Mouse (Mus musculus) CH12.LX (cell line): ENCODE data around the gene Dip2b. TPM values are rescaled to one million over a fixed set of nuclear protein-coding genes. Genes with fewer than 3 reads are reported as not detected.
A peak's percentile ranks its signal among the peaks of the same experiment; 100 is the strongest.

Experiments
- DNase-seq: peaks from one replicate; pipeline ENCODE4 v3.0.0-alpha.2; 2013; ENCODE audit errors: extremely low read depth
- H3K27ac ChIP-seq: 2 replicates; pipeline ENCODE4 v1.5.1; 2012; ENCODE audit warnings: low read depth, mild to moderate bottlenecking, control low read depth, moderate library complexity; ENCODE audit not compliant: insufficient read depth
- H3K27me3 ChIP-seq: replicated peaks from 2 replicates; pipeline ENCODE3; 2012; ENCODE audit warnings: inconsistent platforms
- H3K36me3 ChIP-seq, 2 experiments: replicated peaks in 1 of 2; 2 replicates each; pipeline versions ENCODE3 to v1.6.1; 2012; ENCODE audit warnings: inconsistent platforms in 1 of 2, low read length in 1 of 2, mild to moderate bottlenecking in 1 of 2, mixed read lengths in 1 of 2, moderate library complexity in 1 of 2; ENCODE audit not compliant: control insufficient read depth in 1 of 2, insufficient read depth in 1 of 2
- H3K4me1 ChIP-seq, 2 experiments: 2 replicates each; pipeline ENCODE4 v1.6.1; 2012; ENCODE audit warnings: inconsistent platforms in 1 of 2, moderate library complexity in 1 of 2; ENCODE audit not compliant: insufficient read depth in 2 of 2, control insufficient read depth in 1 of 2
- H3K4me2 ChIP-seq: 2 replicates; pipeline ENCODE4 v1.6.1; 2012; ENCODE audit warnings: low read depth, mild to moderate bottlenecking, control low read depth; ENCODE audit not compliant: poor library complexity, insufficient read depth, severe bottlenecking
- H3K4me3 ChIP-seq, 3 experiments: fragments of 150-350 bp in 1 of 3; sonication (generic) in 1 of 3; replicated peaks in 1 of 3; 2 replicates each; pipeline versions ENCODE3 to v1.5.1; 2011 to 2012; ENCODE audit warnings: low read depth in 2 of 3, low read length in 2 of 3, mild to moderate bottlenecking in 2 of 3, moderate library complexity in 2 of 3, control low read depth in 1 of 3, improper control_type of control experiment in 1 of 3, inconsistent platforms in 1 of 3, mixed read lengths in 1 of 3; ENCODE audit not compliant: poor library complexity in 1 of 3
- H3K79me2 ChIP-seq: replicated peaks from 2 replicates; pipeline ENCODE4 v1.6.1; 2012; ENCODE audit warnings: mild to moderate bottlenecking, moderate library complexity; ENCODE audit not compliant: control insufficient read depth, poor library complexity, insufficient read depth, severe bottlenecking; ENCODE audit errors: extremely low read depth
- H3K9ac ChIP-seq: 2 replicates; pipeline ENCODE4 v1.6.1; 2012; ENCODE audit warnings: low read depth, mild to moderate bottlenecking, control low read depth, moderate library complexity; ENCODE audit not compliant: insufficient read depth
- H3K9me3 ChIP-seq: replicated peaks from 2 replicates; pipeline ENCODE3; 2012; ENCODE audit warnings: low read length, inconsistent platforms, mixed read lengths
- BHLHE40 ChIP-seq: IDR thresholded peaks from 2 replicates; pipeline ENCODE4 v1.6.1; 2011; ENCODE audit warnings: mild to moderate bottlenecking, low read depth, low read length, improper control_type of control experiment
- CHD1 ChIP-seq: IDR thresholded peaks from 2 replicates; pipeline ENCODE4 v1.6.1; 2012; ENCODE audit warnings: low read depth, low read length, improper control_type of control experiment, inconsistent platforms
- CHD2 ChIP-seq: IDR thresholded peaks from 2 replicates; pipeline ENCODE4 v1.6.1; 2011; ENCODE audit warnings: low read length, improper control_type of control experiment
- CTCF ChIP-seq, 2 experiments: IDR thresholded peaks in 1 of 2; conservative IDR thresholded peaks in 1 of 2; 2 replicates each; pipeline ENCODE4 v1.5.1; 2011 to 2012; ENCODE audit warnings: low read depth in 2 of 2, low read length in 2 of 2, improper control_type of control experiment in 1 of 2, inconsistent platforms in 1 of 2, mild to moderate bottlenecking in 1 of 2, moderate library complexity in 1 of 2
- ELF1 ChIP-seq: IDR thresholded peaks from 2 replicates; pipeline ENCODE4 v1.6.1; 2014; ENCODE audit warnings: low read depth, mild to moderate bottlenecking, inconsistent platforms, low read length, improper control_type of control experiment
- EP300 ChIP-seq: IDR thresholded peaks from 2 replicates; pipeline ENCODE4 v1.6.1; 2011; ENCODE audit warnings: low read length, improper control_type of control experiment
- ETS1 ChIP-seq: conservative IDR thresholded peaks from 2 replicates; pipeline ENCODE4 v1.6.1; 2012; ENCODE audit warnings: low read depth, mild to moderate bottlenecking, inconsistent platforms, low read length, improper control_type of control experiment, moderate library complexity
- IRF4 ChIP-seq: IDR thresholded peaks from 2 replicates; pipeline ENCODE4 v1.6.1; 2014; ENCODE audit warnings: low read depth, mild to moderate bottlenecking, inconsistent platforms, low read length, improper control_type of control experiment
- JUN ChIP-seq: IDR thresholded peaks from 2 replicates; pipeline ENCODE4 v1.6.1; 2011; ENCODE audit warnings: low read depth, mild to moderate bottlenecking, low read length, improper control_type of control experiment, moderate library complexity; ENCODE audit not compliant: insufficient read depth
- MAFK ChIP-seq: IDR thresholded peaks from 2 replicates; pipeline ENCODE4 v1.6.1; 2011; ENCODE audit warnings: low read length, improper control_type of control experiment; ENCODE audit not compliant: insufficient replicate concordance
- MAZ ChIP-seq: IDR thresholded peaks from 2 replicates; pipeline ENCODE4 v1.6.1; 2012; ENCODE audit warnings: low read depth, mild to moderate bottlenecking, inconsistent platforms, low read length, improper control_type of control experiment, moderate library complexity
- MXI1 ChIP-seq: IDR thresholded peaks from 2 replicates; pipeline ENCODE4 v1.6.1; 2011; ENCODE audit warnings: mild to moderate bottlenecking, low read depth, low read length, improper control_type of control experiment
- RAD21 ChIP-seq: IDR thresholded peaks from 2 replicates; pipeline ENCODE4 v1.6.1; 2011; ENCODE audit warnings: low read depth, mild to moderate bottlenecking, low read length, improper control_type of control experiment, moderate library complexity
- RCOR1 ChIP-seq: conservative IDR thresholded peaks from 2 replicates; pipeline ENCODE4 v1.6.1; 2012; ENCODE audit warnings: low read depth, mild to moderate bottlenecking, inconsistent platforms, low read length, improper control_type of control experiment
- SIN3A ChIP-seq: IDR thresholded peaks from 2 replicates; pipeline ENCODE4 v1.6.1; 2012; ENCODE audit warnings: low read length, improper control_type of control experiment, inconsistent platforms
- SMC3 ChIP-seq: IDR thresholded peaks from 2 replicates; pipeline ENCODE4 v1.6.1; 2011; ENCODE audit warnings: low read depth, low read length, improper control_type of control experiment
- TBP ChIP-seq: conservative IDR thresholded peaks from 2 replicates; pipeline ENCODE4 v1.6.1; 2011; ENCODE audit warnings: low read depth, low read length, improper control_type of control experiment
- UBTF ChIP-seq: IDR thresholded peaks from 2 replicates; pipeline ENCODE4 v1.6.1; 2012; ENCODE audit warnings: low read depth, mild to moderate bottlenecking, inconsistent platforms, low read length, improper control_type of control experiment, moderate library complexity
- USF1 ChIP-seq: IDR thresholded peaks from 2 replicates; pipeline ENCODE4 v1.6.1; 2014; ENCODE audit warnings: low read depth, mild to moderate bottlenecking, inconsistent platforms, low read length, improper control_type of control experiment
- USF2 ChIP-seq: conservative IDR thresholded peaks from 2 replicates; pipeline ENCODE4 v1.6.1; 2011; ENCODE audit warnings: low read depth, low read length, improper control_type of control experiment
- ZMIZ1 ChIP-seq: IDR thresholded peaks from 2 replicates; pipeline ENCODE4 v1.6.1; 2012; ENCODE audit warnings: low read depth, mild to moderate bottlenecking, inconsistent platforms, low read length, improper control_type of control experiment
- dilution Hi-C: fragments of 300-500 bp; cut with MboI; formaldehyde crosslinking; loops from 2 replicates; pipeline ENCODE4 v1.14.3; 2020; ENCODE audit warnings: low sequenced_read_pairs; ENCODE audit not compliant: extremely low pct_unique_long_range_greater_than_20kb, extremely low pct_ligation_motif_present
- in situ Hi-C: fragments of 300-500 bp; cut with MboI; formaldehyde crosslinking; loops from 3 replicates; pipeline ENCODE4 v1.14.3; 2019; ENCODE audit warnings: low sequenced_read_pairs, low pct_ligation_motif_present, low pct_unique_long_range_greater_than_20kb, mixed read lengths
- polyA plus RNA-seq: library from polyadenylated mRNA; unstranded; fragments of >175 nt; gene quantifications from 2 replicates; pipeline ENCODE4 v1.2.1, GENCODE M21; 2012; ENCODE audit warnings: low read depth; ENCODE audit not compliant: insufficient read length
- total RNA-seq, 2 experiments: library from RNA; depleted of rRNA; stranded (reverse); fragments of 300-350 nt in 1 of 2; fragments of >200 nt in 1 of 2; gene quantifications; 2 replicates each; pipeline ENCODE4 v1.2.3; 2012 to 2014

Gene Dip2b
- total and polyA plus RNA-seq, 3 experiments: 15.7 to 18.2 (median 16.7) TPM

GRCm38 (mm10) chr15:100088021-100088420, 49.6 kb downstream of the Dip2b start:
- in situ Hi-C loops (no loop called here), dilution Hi-C loops (no loop called here)
- H3K4me3 ChIP-seq: no peak overlapping the region
- TF ChIP-seq USF2 (no peak), RCOR1 (no peak), TBP (no peak), JUN (no peak), MAFK (no peak), ZMIZ1 (no peak), MAZ (no peak), USF1 (no peak), SMC3 (no peak), ETS1 (no peak), IRF4 (no peak), CTCF (conservative IDR thresholded peaks at IDR 0.05 in 1 of 2, IDR thresholded peaks at IDR 0.05 in 1 of 2; ENCODE audit: low read depth in 2 of 2, low read length in 2 of 2) (no peak), CHD1 (no peak), UBTF (no peak), MXI1 (no peak), CHD2 (no peak), RAD21 (no peak)
- no peaks in the 10 kb centered on the region; the same call in 1 of the 2 replicates for H3K79me2 ChIP-seq
- no peak overlapping the region for H3K27ac ChIP-seq
- no peaks in the 10 kb centered on the region for H3K27me3 ChIP-seq
- DNase-seq: no peak
- no peaks in the 10 kb centered on the region for H3K9me3 ChIP-seq
- H3K4me2 ChIP-seq: no peak overlapping the region
- peaks cover 0 to 30% of the 10 kb centered on the region in 2 experiments for H3K36me3 ChIP-seq
- H3K4me1 ChIP-seq: peaks cover 14 to 54% of the 10 kb centered on the region in 2 experiments
- no peak overlapping the region for H3K9ac ChIP-seq

GRCm38 (mm10) chr15:100089645-100090053, 51.2 kb downstream of the Dip2b start:
- dilution Hi-C loops (no loop called here), in situ Hi-C loops (no loop called here)
- DNase-seq: peak; percentile 66
- no peak overlapping the region for H3K4me2 ChIP-seq
- H3K9ac ChIP-seq: no peak overlapping the region
- H3K27me3 ChIP-seq: no peaks in the 10 kb centered on the region
- H3K79me2 ChIP-seq: no peaks in the 10 kb centered on the region
- peaks cover 0 to 22% of the 10 kb centered on the region in 2 experiments for H3K36me3 ChIP-seq
- TF ChIP-seq CHD2: no peak
- TF ChIP-seq ETS1: peak; percentile 62
- 0 out of 2 replicates have a peak, but pooled peaks have one; percentile 20 for TF ChIP-seq SIN3A
- peak; percentile 53; the same call in 1 of the 2 replicates for TF ChIP-seq BHLHE40
- TF ChIP-seq ELF1: peak; percentile 24; the same call in 1 of the 2 replicates
- TF ChIP-seq EP300: peak; percentile 29; the same call in 1 of the 2 replicates
- no peak overlapping the region for H3K27ac ChIP-seq
- peaks cover 12 to 43% of the 10 kb centered on the region in 2 experiments for H3K4me1 ChIP-seq
- no peaks in the 10 kb centered on the region for H3K9me3 ChIP-seq
- H3K4me3 ChIP-seq: no peak overlapping the region
